Mouse (Mus musculus) large intestine, adult 2 months (tissue): Measurements from ENCODE around the gene Samsn1. TPM values are rescaled to one million over a fixed set of nuclear protein-coding genes. Genes with fewer than 3 reads are reported as not detected.

Experiments used
- DNase-seq: peaks from one replicate; pipeline ENCODE4 v3.0.0-alpha.2; 2012; ENCODE audit warnings: low read depth, low spot score
- WGBS: fragments of 180-500 bp; shearing (Covaris S2); methylation state at CpG from one replicate; pipeline ENCODE4 v1.1.7; 2018; 5-methylcytosine and 5-hydroxymethylcytosine counted together
- polyA plus RNA-seq: library from polyadenylated mRNA; depleted of rRNA; stranded (reverse); fragments of >200 nt; gene quantifications from 2 replicates; pipeline ENCODE4 v1.2.3, GENCODE M21; 2012; rRNA removed

Samsn1 gene
- 1.8 and 1.9 TPM in 2 replicates for polyA plus RNA-seq

GRCm38 (mm10) chr16:76022181-76022580 is at the start of gene Samsn1:
Gene Samsn1, minus strand, starts transcription at chr16:76022281.
- DNase-seq, result no peak
- WGBS, result 59% methylated on average over 7 of the region's 7 CpGs

DNA sequence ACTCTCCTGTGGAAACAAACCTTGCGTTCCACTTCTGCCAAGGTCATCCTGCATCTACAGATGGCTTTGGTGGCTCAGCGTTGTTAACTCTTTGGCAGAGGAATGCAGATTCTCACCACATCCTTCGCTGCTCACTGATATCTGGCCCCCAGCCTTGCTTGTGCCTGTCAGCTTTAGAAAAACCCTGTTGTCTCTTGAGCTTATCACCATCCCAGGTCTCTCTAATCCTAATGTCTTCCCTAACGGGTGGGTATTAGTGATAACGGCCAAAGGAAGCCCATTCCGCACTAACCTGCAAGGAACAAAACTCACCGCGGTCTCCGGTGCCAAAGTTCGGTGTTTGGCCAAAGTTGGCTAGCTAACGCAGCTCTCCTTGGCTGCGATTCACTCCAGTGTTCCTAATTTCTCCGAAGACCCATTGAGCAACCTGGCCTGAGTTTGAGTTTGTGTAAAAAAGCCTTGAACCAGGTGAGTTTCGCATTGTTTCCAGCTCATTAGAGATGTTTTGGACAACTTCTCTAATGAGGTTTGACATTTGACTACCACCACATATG is 44.1 kb upstream of the Samsn1 start:
- 90% methylated on average over 14 of the region's 14 CpGs for WGBS
- DNase-seq, result no peak

DNA sequence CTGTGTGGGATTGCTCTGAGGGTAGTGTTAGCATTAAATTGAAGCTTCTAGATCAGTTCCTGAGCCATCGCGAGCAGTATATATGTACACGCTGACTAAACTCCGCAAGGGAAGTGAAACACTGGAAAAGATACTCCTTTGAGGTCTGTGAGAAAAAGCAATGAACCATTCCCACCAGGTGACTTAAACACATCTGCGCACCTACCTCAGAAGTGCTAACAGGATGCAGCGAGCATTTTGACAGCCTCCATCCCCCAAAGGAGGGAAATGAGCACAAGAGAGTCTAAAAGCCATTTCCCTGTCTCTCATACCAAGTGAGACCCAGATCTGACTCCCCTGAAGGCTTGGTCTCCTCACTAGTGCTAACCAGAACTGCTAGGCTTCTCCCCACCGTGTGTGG is 32.9 kb upstream of the Samsn1 start:
- 90% methylated on average over 7 of the region's 7 CpGs for WGBS
- no peak for DNase-seq

DNA sequence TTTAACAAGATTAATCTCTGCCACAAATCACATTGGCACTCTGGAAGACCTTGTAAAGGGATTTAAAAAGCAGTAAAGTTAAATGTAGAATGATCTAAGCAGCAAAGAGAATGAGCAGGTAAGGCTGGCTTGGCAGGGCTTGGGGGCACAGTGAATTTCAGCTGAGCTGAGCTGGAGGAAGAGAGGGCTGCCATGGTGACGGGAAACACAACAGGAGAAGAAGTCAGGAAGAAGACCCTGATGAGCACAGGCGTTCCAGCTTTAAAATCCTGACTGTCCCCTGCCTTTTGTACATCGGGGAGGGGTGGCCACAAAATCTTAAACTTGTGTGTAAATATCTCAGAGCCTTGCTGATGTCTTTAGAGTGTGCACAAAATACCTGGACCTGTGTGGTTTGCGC is 32.0 kb upstream of the Samsn1 start:
- no peak for DNase-seq
- 78% methylated on average over 4 of the region's 4 CpGs for WGBS

GRCm38 (mm10) chr16:76053537-76053936 is 31.5 kb upstream of the Samsn1 start:
- DNase-seq, result no peak
- WGBS, result 93% methylated on average over 8 of the region's 8 CpGs

GRCm38 (mm10) chr16:76047066-76047465 is 25.0 kb upstream of the Samsn1 start:
- DNase-seq, result no peak
- 69% methylated on average over 3 of the region's 3 CpGs for WGBS

DNA sequence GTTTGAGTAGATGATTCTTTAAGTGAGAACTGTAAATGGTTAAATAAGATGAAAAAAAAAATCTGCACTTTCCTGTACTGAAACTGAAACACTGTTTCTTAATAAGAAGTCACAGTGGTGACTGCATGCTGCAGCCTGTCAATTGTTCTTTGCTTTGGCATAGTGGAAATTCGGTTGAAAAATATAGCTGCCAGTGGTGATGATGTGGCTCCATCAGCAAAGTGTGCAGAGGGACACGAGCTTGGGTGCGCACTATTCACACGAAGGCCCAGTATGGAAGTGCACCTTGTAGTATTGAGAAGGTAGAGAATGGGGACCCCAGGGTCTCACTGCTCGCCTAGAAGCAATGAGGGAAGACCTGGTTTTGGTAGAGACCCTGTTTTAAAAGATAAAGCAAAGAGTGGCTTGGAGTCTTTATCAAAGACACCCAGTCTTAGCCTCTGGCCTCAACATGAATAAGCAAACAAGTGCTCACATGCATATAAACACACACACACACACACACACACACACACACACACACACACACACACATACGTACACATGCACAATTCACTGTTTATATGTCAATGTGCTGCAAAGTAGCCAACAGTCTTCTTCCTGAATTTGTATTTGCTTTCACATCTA is 18.4 kb upstream of the Samsn1 start:
- 87% methylated on average over 6 of the region's 6 CpGs for WGBS
- DNase-seq, result no peak

GRCm38 (mm10) chr16:76019164-76019563 is 2.9 kb downstream of the Samsn1 start:
- no peak for DNase-seq
- 15% methylated on average over 1 of the region's 1 CpGs for whole genome bisulfite sequencing

DNA sequence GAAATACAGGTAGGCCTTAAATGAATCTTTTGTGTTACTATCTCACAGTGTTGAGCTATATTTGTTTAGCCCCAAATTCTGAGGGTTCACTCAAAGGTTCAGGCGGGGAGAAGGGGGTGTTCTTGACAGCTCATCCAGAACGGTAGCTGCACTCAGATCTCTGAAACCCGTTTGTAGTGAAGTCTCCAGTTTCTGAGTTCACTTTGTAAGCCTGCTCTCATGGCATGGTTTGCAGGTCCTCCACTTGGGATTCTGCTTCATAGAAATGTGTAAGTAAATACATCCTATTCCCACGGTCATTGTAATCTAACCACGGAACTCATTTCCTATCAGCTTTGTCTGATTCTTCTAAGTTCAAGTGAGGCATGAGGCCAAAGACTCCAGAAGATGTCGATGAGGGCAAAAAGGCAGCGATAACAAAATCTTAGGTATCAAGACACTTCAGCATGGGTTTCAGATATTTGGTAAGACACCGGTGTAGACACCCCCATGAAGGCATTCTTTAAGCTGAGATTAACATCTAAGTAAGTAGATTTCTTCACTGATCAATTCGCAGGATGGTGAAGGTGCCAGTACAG is 18.2 kb downstream of the Samsn1 start:
- DNase-seq, result no peak
- WGBS, result 90% methylated on average over 9 of the region's 9 CpGs

DNA sequence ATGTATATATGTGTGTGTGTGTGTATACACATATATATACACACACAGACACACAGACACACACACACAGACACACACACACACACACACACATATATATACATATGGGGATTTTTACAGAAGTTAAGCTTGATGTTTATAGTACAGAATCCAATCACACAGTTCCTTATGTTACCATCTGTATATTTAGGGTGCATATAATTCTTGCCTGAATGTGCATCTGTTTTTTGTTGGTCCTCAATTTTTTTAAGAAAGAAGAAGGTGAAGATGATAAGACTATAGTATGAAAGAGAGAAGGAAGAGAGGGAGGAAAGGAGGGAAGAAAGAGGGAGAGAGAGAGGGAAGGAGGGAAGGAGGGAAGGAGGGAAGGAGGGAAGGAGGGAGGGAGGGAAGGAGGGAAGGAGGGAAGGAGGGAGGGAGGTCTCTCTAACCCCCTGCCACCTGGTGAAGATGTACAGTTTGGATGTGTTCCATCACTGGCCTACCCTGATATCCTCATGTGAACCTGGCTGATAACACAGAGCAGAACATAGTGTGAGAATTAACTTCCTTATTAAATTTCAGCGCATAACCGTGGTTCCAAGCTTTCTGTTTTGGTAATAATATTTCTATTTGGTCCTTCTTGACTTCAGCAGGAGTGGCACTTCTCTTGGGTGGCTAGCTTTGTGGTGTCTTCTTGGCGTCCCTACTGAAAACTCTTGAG is 19.1 kb downstream of the Samsn1 start:
- DNase-seq, result no peak
- 83% methylated on average over 3 of the region's 3 CpGs for WGBS

DNA sequence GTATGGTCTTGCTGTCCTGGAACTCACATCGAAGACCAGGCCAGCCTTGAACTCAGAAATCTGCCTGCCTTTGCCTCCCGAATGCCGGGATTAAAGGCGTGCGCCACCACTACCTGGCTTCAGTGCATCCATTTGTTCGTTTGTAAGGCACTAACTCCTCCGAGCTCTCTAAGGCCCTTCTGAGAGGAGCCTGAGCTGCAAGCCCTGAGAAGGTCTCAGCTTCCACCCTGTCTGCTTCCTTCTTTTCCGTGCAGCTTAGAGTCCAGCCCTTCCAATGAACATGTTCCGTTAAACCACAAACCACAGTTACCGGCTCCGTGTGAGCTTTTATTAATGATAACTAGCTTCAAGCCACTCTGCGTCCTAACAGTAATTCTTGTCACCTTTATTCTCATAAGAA is 19.8 kb downstream of the Samsn1 start:
- 74% methylated on average over 12 of the region's 12 CpGs for WGBS
- DNase-seq, result no peak

GRCm38 (mm10) chr16:76001788-76002187 is 20.3 kb downstream of the Samsn1 start:
- 74% methylated on average over 6 of the region's 6 CpGs for WGBS
- DNase-seq, result no peak

DNA sequence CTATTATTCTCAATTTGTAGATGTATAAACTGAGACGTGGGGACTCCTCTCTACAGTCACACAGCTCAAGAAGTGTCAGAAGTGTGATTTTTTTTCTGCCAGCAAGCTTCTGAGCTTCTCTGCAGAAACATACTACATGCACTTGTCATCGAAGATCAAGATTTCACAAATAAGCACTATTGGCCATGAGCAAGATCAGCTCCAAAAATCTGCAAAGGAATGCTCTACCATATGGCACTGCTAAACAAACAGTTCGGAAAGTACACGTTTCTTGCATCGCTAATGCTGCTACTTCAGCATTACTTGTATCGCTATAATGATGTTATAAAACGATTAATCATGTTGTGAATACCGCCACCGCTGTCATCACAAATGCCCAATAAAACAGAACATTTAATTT is 22.0 kb downstream of the Samsn1 start:
- 74% methylated on average over 9 of the region's 9 CpGs for WGBS
- no peak for DNase-seq

DNA sequence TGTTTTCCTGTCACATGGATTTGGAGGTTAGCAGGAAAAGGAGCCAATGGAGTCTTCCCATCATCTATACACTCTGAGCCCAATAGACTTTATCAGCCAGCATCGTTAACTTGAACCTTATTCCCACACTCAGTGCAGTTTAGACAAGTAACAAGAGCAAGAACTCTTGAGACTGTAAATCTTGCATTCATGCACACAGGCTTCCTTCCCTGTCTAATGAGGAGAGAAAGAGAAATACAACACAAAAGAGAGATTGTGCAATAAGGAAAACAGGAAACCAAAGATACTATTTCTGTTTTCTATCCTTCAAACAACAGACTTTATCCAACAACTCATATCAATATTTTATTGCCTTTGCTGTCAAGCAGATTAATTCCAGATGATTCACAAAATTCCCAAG is 31.9 kb downstream of the Samsn1 start:
- DNase-seq, result no peak
- WGBS, result 40% methylated on average over 1 of the region's 1 CpGs

DNA sequence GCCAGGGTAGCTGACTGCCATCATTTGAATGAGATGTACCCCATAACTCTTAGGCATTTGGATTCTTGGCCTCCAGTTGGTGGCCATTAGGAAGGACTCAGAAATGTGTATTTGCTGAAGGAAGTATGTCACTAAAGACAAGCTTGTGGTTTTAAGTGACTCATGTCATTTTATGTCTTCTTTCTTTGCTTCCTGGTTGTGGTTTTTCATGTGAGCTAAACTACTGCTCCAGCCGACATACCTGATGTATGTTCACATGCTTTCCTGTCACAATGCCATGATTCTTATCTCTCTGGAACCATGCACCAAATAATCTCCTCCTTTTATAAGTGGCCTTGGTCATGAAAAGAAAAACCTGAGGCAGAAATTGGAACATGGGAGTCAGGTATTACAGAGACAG is 38.2 kb downstream of the Samsn1 start:
- no peak for DNase-seq
- WGBS, result 64% methylated on average over 1 of the region's 1 CpGs

DNA sequence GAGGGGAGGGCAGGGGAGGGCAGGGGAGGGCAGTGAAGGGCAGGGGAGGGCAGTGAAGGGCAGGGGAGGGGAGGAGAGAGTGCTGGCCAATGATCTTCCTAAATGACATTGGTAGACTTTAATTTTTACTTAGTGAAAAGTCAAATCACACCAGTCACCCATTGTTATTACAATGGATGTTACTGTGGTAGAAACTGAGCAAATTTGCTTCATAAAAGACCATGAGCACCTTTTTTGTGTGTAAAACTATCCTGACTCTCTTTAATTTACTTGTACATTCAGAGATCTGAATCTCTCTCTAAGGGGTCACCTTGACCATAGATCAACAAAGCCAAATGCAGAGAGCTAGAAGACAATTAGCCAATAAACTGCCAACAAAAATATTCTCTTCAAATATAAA is 42.7 kb downstream of the Samsn1 start:
- no peak for DNase-seq

DNA sequence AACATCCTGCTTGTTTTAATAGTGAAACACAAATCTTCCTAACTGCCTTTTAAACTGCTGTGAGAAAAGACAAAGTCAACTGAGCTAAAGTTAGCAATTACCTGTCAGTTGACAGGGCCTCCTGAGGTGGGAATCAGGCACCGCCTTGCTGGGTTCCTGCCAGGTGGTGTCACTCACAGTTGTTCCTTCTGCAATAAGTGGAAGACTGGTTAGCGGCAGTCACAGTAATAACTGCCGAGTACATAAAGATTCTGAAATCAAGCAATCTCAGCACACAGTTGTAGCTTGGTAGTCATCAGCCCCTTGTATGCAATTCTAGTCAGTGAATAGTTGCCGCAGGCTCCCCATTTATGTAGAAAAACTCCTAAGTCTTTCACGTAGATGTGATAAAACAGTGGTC is 44.3 kb downstream of the Samsn1 start:
- WGBS, result 47% methylated on average over 5 of the region's 5 CpGs

GRCm38 (mm10) chr16:75975682-75976332 is 46.3 kb downstream of the Samsn1 start:
- DNase-seq, result no peak
- WGBS, result 78% methylated on average over 11 of the region's 11 CpGs

More for the DNA sequence above, 44.3 kb downstream of the Samsn1 start:
- DNase-seq, result peak; percentile 11

- DNase-seq, result no peak
- 85% methylated on average over 6 of the region's 6 CpGs for WGBS
Observed at GRCm38 (mm10) chr16:75970266-75970998, 51.6 kb downstream of the Samsn1 start.

DNA sequence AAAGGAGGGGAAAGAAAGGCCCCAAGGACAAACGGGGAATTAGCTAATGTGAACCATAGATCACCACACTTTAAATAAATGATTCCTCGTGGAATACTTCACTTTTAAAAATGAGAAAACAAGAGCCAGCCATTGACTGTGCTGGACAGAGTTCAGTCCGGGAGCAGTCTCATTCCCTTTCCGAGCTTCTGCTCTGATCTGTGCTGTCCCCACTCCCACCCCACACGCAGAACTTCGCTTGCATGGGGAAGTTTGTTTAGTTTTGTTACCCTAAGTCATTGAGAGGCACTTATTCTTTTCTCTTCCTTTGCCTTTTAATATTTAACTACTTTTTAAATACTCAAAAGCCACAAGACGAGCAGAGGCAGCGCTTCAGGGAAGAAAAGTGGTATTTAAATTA is 60.1 kb downstream of the Samsn1 start:
- no peak for DNase-seq
- 22% methylated on average over 8 of the region's 8 CpGs for WGBS
